Mouse (Mus musculus): Measurements from ENCODE around the gene Ikzf3. TPM values are rescaled to one million over a fixed set of nuclear protein-coding genes. Genes with fewer than 3 reads are reported as not detected.

Ikzf3 gene
- polyA plus RNA-seq, 1 experiment, result not detected

GRCm38 (mm10) chr11:98418939-98419547 lies 126.8 kb downstream of the Ikzf3 start:
- Histone ChIP-seq H3K4me1 (ENCODE audit: control insufficient read depth, insufficient read depth, low read length) (no peaks in the 10 kb centered on the region), H3K4me3 (ENCODE audit: insufficient read depth, low read length) (no peak overlapping the region), H3K27ac (ENCODE audit: insufficient read depth, low read depth, low read length) (no peak overlapping the region)
- TF ChIP-seq CTCF (IDR thresholded peaks at IDR 0.05; ENCODE audit: low read depth, low read length) (no peak), POLR2A (IDR thresholded peaks at IDR 0.05; ENCODE audit: borderline replicate concordance, low read depth, low read length) (no peak)

GRCm38 (mm10) chr11:98418273-98418672 lies 127.6 kb downstream of the Ikzf3 start:
- no peak overlapping the region for H3K27ac ChIP-seq (ENCODE audit: insufficient read depth, low read depth, low read length)
- TF ChIP-seq CTCF (IDR thresholded peaks at IDR 0.05; ENCODE audit: low read depth, low read length) (no peak), POLR2A (IDR thresholded peaks at IDR 0.05; ENCODE audit: borderline replicate concordance, low read depth, low read length) (no peak)
- H3K4me1 ChIP-seq (ENCODE audit: control insufficient read depth, insufficient read depth, low read length), result no peaks in the 10 kb centered on the region
- no peak overlapping the region for H3K4me3 ChIP-seq (ENCODE audit: insufficient read depth, low read length)

- H3K4me3 ChIP-seq (ENCODE audit: insufficient read depth, low read length), result no peak overlapping the region
- TF ChIP-seq CTCF (IDR thresholded peaks at IDR 0.05; ENCODE audit: low read depth, low read length) (no peak), POLR2A (IDR thresholded peaks at IDR 0.05; ENCODE audit: borderline replicate concordance, low read depth, low read length) (no peak)
- no peak overlapping the region for H3K27ac ChIP-seq (ENCODE audit: insufficient read depth, low read depth, low read length)
- no peaks in the 10 kb centered on the region for H3K4me1 ChIP-seq (ENCODE audit: control insufficient read depth, insufficient read depth, low read length)
These were observed 128.8 kb downstream of the Ikzf3 start for GRCm38 (mm10) chr11:98417074-98417473.

Other genes with a start within 250 kb of the Ikzf3 start
- gene Neurod2, start 216.4 kb downstream of the Ikzf3 start, polyA plus RNA-seq (2012; ENCODE audit: insufficient read depth, insufficient read length, missing spikeins), result not detected in 2 replicates
- gene Ppp1r1b, start 197.6 kb downstream of the Ikzf3 start, polyA plus RNA-seq (2012; ENCODE audit: insufficient read depth, insufficient read length, missing spikeins), result not detected in 2 replicates
- 62.3 and 63.7 TPM in 2 replicates for gene Stard3, start 187.7 kb downstream of the Ikzf3 start, polyA plus RNA-seq (2012; ENCODE audit: insufficient read depth, insufficient read length, missing spikeins)
- not detected in 2 replicates for gene Tcap, start 162.2 kb downstream of the Ikzf3 start, polyA plus RNA-seq (2012; ENCODE audit: insufficient read depth, insufficient read length, missing spikeins)
- gene Pnmt, start 159.6 kb downstream of the Ikzf3 start, polyA plus RNA-seq (2012; ENCODE audit: insufficient read depth, insufficient read length, missing spikeins), result not detected in 2 replicates
- gene Pgap3, start 145.5 kb downstream of the Ikzf3 start, polyA plus RNA-seq (2012; ENCODE audit: insufficient read depth, insufficient read length, missing spikeins), result 4.6 and 6.4 TPM in 2 replicates
- gene Erbb2, start 133.6 kb downstream of the Ikzf3 start, polyA plus RNA-seq (2012; ENCODE audit: insufficient read depth, insufficient read length, missing spikeins), result 0.17 TPM in 1 of 2 replicates, not detected in the other
- gene Mien1, start 107.0 kb downstream of the Ikzf3 start, polyA plus RNA-seq (2012; ENCODE audit: insufficient read depth, insufficient read length, missing spikeins), result 84.8 and 92.4 TPM in 2 replicates
- not detected in 2 replicates for gene Grb7, start 99.6 kb downstream of the Ikzf3 start, polyA plus RNA-seq (2012; ENCODE audit: insufficient read depth, insufficient read length, missing spikeins)
- gene Zpbp2, start 5.1 kb upstream of the Ikzf3 start, polyA plus RNA-seq (2012; ENCODE audit: insufficient read depth, insufficient read length, missing spikeins), result not detected in 2 replicates
- 17.1 and 18.5 TPM in 2 replicates for gene Ormdl3, start 41.3 kb upstream of the Ikzf3 start, polyA plus RNA-seq (2012; ENCODE audit: insufficient read depth, insufficient read length, missing spikeins)
- not detected in 2 replicates for gene Lrrc3c, start 52.3 kb upstream of the Ikzf3 start, polyA plus RNA-seq (2012; ENCODE audit: insufficient read depth, insufficient read length, missing spikeins)
- gene Gm12355, start 79.6 kb upstream of the Ikzf3 start, polyA plus RNA-seq (2012; ENCODE audit: insufficient read depth, insufficient read length, missing spikeins), result 9.6 and 15.5 TPM in 2 replicates
- not detected in 2 replicates for gene Gsdma3, start 80.3 kb upstream of the Ikzf3 start, polyA plus RNA-seq (2012; ENCODE audit: insufficient read depth, insufficient read length, missing spikeins)
- not detected in 2 replicates for gene Gsdma2, start 100.7 kb upstream of the Ikzf3 start, polyA plus RNA-seq (2012; ENCODE audit: insufficient read depth, insufficient read length, missing spikeins)
- not detected in 2 replicates for gene Gsdma, start 118.3 kb upstream of the Ikzf3 start, polyA plus RNA-seq (2012; ENCODE audit: insufficient read depth, insufficient read length, missing spikeins)
- 46.3 and 53.7 TPM in 2 replicates for gene Psmd3, start 136.5 kb upstream of the Ikzf3 start, polyA plus RNA-seq (2012; ENCODE audit: insufficient read depth, insufficient read length, missing spikeins)
- gene Csf3, start 155.2 kb upstream of the Ikzf3 start, polyA plus RNA-seq (2012; ENCODE audit: insufficient read depth, insufficient read length, missing spikeins), result not detected in 2 replicates
- gene Med24, start 183.4 kb upstream of the Ikzf3 start, polyA plus RNA-seq (2012; ENCODE audit: insufficient read depth, insufficient read length, missing spikeins), result 26.9 and 32.2 TPM in 2 replicates
- gene Thra, start 194.6 kb upstream of the Ikzf3 start, polyA plus RNA-seq (2012; ENCODE audit: insufficient read depth, insufficient read length, missing spikeins), result 20.7 and 23.5 TPM in 2 replicates
- 7.4 and 8.2 TPM in 2 replicates for gene Nr1d1, start 229.3 kb upstream of the Ikzf3 start, polyA plus RNA-seq (2012; ENCODE audit: insufficient read depth, insufficient read length, missing spikeins)
- gene Msl1, start 249.5 kb upstream of the Ikzf3 start, polyA plus RNA-seq (2012; ENCODE audit: insufficient read depth, insufficient read length, missing spikeins), result 78.4 and 79.3 TPM in 2 replicates